Mouse (Mus musculus) liver, adult (tissue): Measurements from ENCODE around the gene Morn3.
A peak's percentile ranks its signal among the peaks of the same experiment; 100 is the strongest.

Experiments
- GATA4 ChIP-seq: IDR thresholded peaks from 2 replicates; pipeline ENCODE4 v1.6.1; 2014; ENCODE audit warnings: mild to moderate bottlenecking, low read length; ENCODE audit not compliant: insufficient replicate concordance

The Morn3 gene

DNA sequence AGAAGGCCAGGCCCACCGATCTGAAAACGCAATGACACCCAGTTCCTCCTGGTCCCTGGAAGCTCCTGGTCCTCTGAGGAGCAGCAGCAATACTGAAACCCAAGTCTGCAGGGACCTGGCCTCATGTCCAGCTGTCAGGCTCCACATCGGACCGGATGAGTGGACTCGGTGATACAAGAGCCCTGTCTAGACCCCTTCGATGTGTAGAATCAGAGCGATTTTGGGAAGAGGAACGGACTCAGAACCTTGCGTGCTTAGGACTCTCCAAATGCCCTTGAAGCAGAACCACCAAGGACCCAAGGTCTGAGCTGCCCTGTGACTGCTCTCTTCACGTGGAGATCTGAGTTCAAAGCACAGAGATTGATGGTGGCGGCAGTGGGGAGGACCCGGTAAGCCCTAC is 21.3 kb upstream of the Morn3 start, which contains the start of gene Tmem120b:
Gene Tmem120b, plus strand, starts transcription at position 301 of the 400 bp plus-strand sequence.
- no peak for TF ChIP-seq GATA4

DNA sequence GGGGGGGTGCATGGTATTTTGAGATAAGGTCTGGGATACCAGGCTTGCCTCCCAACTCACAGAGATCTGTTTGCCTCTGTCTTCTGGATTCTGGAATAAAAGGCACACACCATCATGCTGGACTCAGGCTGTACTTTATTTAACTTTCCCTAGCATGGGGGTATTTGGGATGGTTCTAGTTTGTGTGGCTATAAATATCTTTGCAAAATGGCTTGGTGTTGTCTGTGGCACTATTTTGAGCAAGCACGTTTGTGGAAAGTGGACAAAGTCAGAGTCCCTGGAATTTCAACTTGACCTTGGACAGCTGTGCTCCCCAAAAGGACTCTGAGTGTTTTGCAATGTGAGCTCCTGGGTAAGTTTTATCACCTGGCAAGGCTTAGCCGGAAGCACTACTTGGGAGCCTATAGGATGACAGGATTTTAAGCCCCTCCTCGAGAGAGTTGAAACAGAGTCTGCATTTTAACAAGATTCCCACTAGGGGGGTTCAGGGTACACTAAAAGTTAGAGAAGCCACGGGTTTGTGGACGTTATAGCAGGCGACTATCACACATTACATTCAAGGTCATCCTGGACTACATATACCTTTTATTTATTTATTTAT is 20.7 kb upstream of the Morn3 start:
- TF ChIP-seq GATA4: no peak

DNA sequence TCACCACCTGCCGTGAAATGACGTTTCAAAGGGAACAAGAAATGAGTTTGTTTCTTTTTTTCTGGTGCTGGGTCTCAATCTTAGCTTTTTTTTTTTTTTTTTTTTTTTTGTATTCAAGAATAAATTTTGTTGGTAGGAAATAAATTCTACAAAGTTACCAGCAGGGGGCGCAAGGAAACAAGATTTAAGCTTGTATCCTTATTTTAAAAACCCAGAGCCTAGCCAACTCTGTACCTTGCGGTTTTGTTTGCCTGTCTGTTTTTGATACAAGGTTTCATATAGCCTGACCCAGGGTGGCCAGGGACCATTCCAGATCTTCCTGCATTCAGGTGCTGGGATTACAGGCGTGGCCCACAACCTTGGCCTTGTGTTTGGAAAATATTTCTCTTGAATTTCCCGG is 17.4 kb upstream of the Morn3 start:
- no peak for TF ChIP-seq GATA4

DNA sequence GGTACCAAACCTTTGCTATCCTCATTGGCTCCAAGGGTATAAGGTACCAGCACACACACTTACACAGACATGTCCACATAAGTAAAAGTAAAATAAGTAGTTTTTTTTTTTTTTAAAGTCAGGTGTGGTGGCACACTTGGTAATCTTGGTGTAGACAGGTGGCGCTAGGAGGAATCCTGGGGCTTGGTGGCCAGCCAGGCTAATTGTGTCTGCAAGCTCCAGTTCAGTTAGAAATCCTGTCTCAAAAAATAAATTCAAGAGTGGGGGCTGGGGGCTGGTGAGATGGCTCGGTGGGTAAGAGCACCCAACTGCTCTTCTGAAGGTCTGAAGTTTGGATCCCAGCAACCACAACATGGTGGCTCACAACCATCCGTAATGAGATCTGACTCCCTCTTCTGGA is 16.3 kb upstream of the Morn3 start:
- TF ChIP-seq GATA4: no peak

DNA sequence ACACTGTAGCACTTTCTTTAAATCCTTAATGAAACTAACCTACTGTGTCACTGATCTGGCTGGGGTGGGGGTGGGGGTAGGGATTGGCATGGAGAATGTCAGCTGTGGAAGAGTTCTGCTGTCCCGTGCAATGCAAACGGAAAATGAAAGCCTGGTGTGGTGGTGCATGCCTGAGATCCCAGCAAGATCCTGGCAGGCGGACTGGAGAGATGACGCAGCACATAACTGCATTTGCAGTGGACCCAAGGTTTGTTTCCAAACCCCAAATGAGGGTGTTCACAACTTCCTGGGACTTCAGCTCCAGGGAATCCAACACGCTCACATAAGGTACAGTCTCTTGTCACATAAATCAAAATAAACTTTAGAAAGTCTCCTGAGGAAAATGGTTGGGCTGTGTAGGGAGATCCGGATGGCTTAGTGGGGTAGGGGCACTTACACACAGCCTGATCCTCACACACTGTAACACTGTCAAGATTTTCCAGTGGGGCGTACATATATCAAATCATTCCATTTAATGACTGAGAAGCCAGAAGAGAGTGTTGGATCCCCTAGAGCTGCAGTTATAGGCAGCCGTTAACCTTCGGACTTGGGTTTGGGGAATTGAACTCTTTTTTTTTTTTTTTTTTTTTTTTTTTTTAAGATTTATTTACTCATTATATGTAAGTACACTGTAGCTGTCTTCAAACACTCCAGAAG is 14.0 kb upstream of the Morn3 start:
- no peak for TF ChIP-seq GATA4

DNA sequence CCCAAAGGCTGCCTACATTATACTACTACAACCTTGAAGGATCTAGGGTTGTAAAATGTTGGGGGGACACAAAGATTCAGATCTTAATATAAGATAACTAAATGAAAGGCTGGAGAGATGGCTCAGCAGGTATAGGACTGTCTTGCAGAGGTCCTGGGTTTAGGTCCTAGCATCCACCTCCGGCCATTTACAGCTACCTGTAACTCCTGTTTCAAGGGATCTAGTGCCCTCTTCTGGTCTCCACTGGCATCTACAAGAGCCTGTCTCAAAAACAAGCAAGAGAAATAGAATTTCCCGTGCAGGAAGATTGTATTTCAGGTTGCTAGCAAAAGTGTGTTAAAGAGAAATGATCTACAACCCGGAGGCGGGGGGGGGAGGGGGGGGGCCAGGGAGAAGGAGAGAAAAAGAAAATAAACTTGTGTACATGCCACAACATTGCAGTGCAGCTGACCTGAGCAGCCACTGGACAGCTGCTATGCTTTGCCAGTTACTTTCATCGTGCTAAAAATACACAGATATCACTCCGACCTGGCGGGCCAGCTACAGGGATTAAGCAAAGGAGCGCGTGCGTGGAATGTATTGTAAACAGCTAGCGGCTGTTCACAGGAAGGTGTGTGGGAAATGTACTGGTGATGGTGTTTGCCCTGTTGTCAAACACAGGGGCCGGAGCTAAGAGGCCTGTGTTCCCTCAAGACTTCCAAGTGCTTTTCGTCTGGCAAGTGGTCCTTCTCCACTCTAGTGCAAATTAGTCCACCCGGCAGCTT is 13.1 kb upstream of the Morn3 start:
- no peak for TF ChIP-seq GATA4

DNA sequence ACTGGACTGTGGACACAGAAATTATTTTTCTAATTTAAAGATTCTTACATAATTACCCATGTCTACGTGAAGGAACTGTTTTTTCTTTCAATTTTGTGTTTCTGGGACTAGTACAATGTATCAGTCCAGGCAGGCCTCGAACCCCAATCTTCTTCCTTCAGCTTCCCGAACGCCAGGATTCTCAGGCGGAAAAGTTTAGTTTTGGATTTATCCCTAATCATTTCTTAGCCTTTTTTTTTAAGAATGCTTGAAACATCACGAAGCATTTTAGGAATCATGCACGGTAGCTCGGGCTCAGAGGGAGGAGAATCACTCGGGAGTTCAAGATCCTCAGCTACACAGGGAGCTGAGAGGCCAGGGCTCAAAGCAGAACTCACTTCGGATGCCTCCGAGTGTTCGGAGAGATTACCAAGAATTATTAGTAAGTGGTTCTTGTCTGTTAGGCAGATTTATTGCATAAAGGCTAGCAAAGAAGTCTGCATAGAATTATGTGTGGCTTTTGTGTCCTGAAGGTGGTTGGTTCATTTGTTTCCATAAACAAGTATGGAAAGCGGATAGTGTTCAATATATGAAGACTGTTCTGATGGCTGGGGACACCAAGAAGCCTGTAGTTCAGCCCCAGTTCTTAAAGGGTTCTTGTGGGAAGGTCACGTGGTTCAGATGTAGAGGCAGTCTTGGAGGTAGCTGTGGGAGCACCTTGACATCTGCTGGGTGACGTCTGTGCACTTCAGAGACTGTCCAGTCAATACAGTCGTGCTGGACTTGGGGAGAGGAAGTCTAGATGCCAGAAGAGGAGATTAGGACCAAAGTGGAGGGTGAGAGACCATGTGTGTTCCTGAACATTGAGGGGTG is 11.7 kb upstream of the Morn3 start:
- no peak for TF ChIP-seq GATA4

DNA sequence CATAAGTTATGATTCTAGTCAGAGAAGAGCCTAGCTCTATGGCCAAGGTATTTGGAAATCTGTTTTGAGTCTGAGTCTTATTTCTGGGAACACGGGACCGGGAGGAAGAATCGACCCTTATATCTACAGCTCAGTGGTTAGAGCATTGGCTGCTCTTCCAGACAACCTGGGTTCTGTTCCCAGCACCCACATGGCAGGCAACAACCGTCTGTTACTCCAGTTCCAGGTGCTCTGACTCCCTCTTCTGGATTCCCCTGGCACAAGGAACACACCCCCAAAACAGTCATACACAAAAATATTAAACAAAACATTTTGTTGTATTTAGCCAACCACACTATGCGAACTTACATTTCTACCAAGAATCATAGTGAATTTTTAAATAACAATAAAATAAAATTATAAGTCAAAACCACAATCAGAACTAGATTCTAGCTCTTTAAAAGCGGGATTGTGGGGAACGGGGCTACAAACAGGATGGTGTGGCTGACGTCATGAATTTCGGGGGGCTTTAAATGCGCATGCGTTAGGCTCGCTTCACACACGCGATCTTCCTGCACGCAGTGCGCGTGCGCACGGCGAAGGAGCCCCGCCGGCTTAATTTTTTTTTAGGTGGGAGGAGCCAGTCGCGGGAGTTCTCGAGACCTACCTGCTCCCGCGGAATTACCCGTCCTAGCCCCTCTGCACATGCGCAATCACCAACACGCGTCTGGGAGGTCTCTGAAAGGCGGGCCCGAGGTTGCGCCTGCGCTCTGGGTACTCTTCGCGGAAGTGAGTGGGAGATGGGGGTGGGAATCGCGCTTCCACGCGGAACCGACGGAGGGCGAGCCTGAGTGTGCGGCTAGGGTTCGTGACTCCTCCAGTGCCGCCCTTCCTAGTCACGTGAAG is 10.8 kb upstream of the Morn3 start:
- peak; percentile 33; the same call in 1 of the 2 replicates for TF ChIP-seq GATA4

DNA sequence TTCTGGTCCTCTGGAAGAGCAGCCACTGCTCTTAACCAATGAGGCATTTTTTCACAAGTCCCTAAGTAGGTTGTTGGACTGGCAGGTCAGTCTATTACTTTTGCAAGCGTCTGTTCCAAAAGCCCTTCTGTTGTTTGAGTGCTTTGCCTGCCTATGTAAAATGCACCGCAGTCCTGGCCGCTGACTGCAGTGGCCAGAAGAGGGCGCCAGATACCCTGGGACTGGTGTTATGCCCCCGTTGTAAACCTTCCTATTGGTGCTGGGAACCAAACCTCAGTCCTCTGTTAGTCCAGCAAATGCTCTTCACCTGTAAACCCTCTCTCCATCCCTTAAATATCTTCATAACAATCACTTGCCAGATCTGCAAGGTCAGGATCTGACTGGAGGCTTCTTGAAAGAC is 4.9 kb upstream of the Morn3 start:
- no peak for TF ChIP-seq GATA4

DNA sequence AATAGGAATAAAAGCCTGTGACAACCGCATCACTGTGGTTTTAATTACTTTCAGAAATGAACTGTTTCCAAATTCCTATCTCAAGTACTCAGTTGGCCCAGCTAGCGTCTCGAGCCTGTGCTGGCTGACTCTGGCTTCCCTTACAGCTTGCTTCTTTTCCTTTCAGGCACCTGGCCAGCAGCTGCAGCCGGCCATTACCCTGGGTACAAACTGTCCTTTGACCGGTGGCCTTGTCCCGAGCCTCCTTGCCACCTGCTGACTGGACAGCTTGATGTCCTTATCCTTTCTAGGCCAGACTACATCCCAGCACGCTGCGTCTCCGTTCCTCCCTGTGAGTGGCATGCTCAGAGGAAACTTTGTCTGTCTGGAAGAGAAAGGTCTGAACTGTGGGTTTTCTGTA is 4.1 kb upstream of the Morn3 start:
- no peak for TF ChIP-seq GATA4

DNA sequence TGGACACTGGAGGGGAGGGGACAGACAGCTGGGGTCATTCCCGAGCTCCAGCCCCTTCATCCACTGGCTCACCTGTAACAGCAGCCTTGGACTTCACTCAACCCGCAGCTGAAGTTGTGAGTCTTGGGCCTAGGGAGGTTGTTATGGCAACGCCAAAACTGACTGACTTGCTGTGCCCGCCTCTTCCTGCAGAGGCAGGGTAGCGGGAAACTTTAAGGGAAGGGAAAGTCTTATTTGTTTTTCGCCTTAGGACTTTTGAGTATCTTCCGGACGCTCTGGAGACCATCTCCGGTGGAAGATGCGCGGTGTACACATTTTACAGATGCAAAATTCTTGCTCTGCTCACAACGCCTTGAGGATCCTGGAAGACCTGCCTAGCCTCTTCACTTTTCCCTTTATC is 2.5 kb upstream of the Morn3 start:
- no peak for TF ChIP-seq GATA4

DNA sequence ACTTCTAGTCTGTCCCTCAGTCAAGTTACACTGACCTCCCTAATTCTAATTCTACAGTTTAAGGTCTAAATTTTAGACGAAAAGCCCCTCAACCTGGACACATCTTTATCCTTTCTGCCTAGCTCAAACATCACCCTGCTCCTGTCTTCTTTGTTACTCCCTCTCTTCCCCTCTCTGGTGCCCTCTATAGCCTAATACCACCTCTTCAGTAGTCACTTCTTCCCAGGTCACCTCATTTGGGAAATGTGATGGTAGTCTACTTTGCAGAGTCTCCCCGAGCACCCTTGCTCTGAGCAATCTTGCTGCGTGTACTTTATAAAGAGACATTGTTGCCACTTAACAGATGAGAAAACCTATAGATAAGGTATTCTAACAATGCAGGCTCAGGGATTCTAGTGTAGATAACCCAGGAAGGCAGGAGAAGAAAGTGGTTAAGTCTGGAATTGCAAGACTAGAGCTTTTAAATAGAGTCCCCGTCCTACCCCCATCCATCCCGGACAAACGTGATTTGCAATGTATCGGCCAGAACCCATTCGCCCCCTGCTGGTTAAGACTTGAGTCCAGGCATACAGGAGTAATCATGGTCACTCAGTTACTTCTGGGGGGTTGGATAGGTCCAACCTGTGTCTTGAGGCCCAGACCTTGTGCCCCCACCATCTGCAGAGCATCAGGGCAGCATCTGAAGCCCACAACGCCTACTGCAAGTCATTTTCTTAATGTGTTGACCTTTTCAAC is 1.1 kb downstream of the Morn3 start:
- no peak for TF ChIP-seq GATA4

DNA sequence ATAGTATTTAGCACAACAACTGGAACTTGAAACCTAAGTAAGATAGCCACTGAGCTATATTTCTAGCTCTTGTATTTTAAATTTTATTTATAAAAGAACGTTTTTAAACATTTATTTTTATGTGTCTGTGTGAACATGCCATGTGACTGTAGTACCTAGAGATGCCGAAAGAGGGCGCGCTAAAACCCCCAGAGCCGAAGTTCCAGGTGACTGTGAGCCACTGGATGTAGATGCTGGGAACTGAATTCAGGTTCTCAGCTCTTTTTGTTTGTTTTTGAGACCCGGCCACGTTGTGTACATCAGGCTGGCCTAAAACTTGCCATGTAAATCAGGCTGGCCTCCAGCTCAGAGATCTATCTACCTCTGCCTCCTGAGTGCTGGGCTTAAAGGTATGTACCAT is 3.0 kb downstream of the Morn3 start:
- no peak for TF ChIP-seq GATA4

DNA sequence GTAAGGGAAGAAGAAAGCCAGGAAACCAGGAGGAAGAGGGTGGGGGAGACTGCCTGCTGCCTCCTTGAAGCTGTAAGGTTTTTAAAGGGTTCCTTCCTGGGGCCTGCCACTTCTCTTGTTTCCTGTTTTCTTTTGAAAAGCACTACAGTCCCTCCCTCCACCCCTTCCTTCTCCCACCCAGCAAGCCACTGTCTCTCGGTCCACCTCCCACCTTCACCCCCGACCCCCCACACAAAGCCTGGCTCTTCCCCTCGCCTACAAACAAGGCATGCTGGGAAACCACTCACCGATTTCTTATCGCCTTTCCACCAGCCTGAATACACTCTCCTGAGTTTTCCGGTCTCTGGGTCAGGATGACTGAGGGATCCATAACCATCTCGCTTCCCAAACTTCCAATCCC is 6.0 kb downstream of the Morn3 start:
- no peak for TF ChIP-seq GATA4
